Mouse (Mus musculus) forebrain, embryonic 13.5 days (tissue): Measurements from ENCODE around the gene Bach2. TPM values are rescaled to one million over a fixed set of nuclear protein-coding genes. Genes with fewer than 3 reads are reported as not detected.

Experiments used
- ATAC-seq: fragments of 200-750 bp; cut with Nextera tagmentation; 2 replicates; pipeline ENCODE4 v1.8.0; 2017
- H3K27ac ChIP-seq: fragments of 300-500 bp; sonication (generic); 2 replicates; pipeline ENCODE4 v1.5.1; 2015; ENCODE audit warnings: inconsistent platforms, mild to moderate bottlenecking, moderate library complexity
- H3K27me3 ChIP-seq: fragments of 300-500 bp; sonication (generic); 2 replicates; pipeline ENCODE4 v1.6.1; 2015; ENCODE audit warnings: mild to moderate bottlenecking, inconsistent platforms
- H3K36me3 ChIP-seq: fragments of 300-500 bp; sonication (generic); 2 replicates; pipeline ENCODE4 v1.6.1; 2015; ENCODE audit warnings: mild to moderate bottlenecking, inconsistent platforms; ENCODE audit not compliant: poor library complexity, severe bottlenecking
- H3K4me1 ChIP-seq: fragments of 300-500 bp; sonication (generic); 2 replicates; pipeline ENCODE4 v1.6.1; 2015; ENCODE audit warnings: inconsistent platforms
- H3K4me2 ChIP-seq: fragments of 300-500 bp; sonication (generic); 2 replicates; pipeline ENCODE4 v1.6.1; 2015; ENCODE audit warnings: inconsistent platforms, mild to moderate bottlenecking, moderate library complexity
- H3K4me3 ChIP-seq: fragments of 300-500 bp; sonication (generic); 2 replicates; pipeline ENCODE4 v1.5.1; 2015; ENCODE audit warnings: mild to moderate bottlenecking, inconsistent platforms
- H3K9ac ChIP-seq: fragments of 300-500 bp; sonication (generic); 2 replicates; pipeline ENCODE4 v1.6.1; 2015; ENCODE audit warnings: mild to moderate bottlenecking, inconsistent platforms
- H3K9me3 ChIP-seq: fragments of 300-500 bp; sonication (generic); replicated peaks from 2 replicates; pipeline ENCODE4 v1.6.1; 2016; ENCODE audit warnings: inconsistent platforms
- WGBS: fragments of 180-500 bp; shearing (Covaris S2); methylation state at CpG from one replicate; pipeline ENCODE4 v1.1.7; 2015; 5-methylcytosine and 5-hydroxymethylcytosine counted together
- polyA plus RNA-seq: library from polyadenylated mRNA; unstranded; fragments of >200 nt; fragmentation: Nextera tagmentation; extraction: Ambion mirVana; gene quantifications from 2 replicates; pipeline ENCODE4 v1.2.1, GENCODE M21; 2015

Bach2 gene
- polyA plus RNA-seq, 1 experiment from 2014 or later = 26.2 TPM

- peaks cover 68% of the 10 kb centered on the region for H3K4me1 ChIP-seq
- WGBS = 18% methylated on average over 6 of the region's 6 CpGs
- H3K27me3 ChIP-seq = no peaks in the 10 kb centered on the region
- peak overlapping the region; percentile 45; the same call in 1 of the 2 replicates for H3K9ac ChIP-seq
- peak overlapping the region; percentile 48 for H3K4me2 ChIP-seq
- 0 out of 2 replicates have a peak, but pooled peaks cover 8% of the 10 kb centered on the region for H3K36me3 ChIP-seq
- H3K4me3 ChIP-seq = no peak overlapping the region
- peak overlapping the region; percentile 96 for H3K27ac ChIP-seq
- no peaks in the 10 kb centered on the region for H3K9me3 ChIP-seq
- peak; percentile 52; the same call in 1 of the 2 replicates for ATAC-seq
Observed at GRCm38 (mm10) chr4:32304221-32304703, 65.7 kb downstream of the Bach2 start.

DNA sequence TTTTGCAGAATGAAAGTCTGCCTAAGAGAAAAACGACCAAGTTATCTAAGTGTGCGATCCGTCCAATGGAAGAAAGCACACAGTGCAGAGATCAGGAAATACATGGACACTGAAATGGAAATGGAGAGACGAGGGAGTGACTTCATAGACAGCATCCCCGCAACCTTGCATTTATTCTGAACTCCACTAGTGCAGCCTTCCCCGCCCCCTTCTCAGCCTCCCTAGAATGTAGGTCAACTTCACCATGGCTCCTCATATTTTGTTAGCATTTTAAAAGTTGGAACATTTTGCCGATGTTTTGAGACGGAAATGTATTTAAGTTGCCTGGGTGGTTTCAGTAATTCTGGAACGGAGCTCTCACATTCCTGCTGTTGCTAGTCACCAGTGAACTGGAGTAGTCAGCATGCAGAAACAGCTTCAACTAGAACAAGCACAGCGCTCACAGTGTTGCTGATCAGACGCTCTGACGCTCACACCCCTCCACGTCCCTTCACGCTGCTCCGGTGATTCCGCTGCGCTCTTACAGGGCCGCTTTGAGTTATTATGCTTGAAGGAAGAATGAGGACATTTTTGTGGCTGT lies 66.5 kb downstream of the Bach2 start:
- peak overlapping the region; percentile 48 for H3K4me2 ChIP-seq
- H3K9me3 ChIP-seq = no peaks in the 10 kb centered on the region
- peaks cover 64% of the 10 kb centered on the region for H3K4me1 ChIP-seq
- no peak overlapping the region for H3K4me3 ChIP-seq
- 53% methylated on average over 18 of the region's 18 CpGs for WGBS
- peak overlapping the region; percentile 45 for H3K9ac ChIP-seq
- H3K27me3 ChIP-seq = no peaks in the 10 kb centered on the region
- no peak for ATAC-seq
- peak overlapping the region; percentile 96 for H3K27ac ChIP-seq
- 0 out of 2 replicates have a peak, but pooled peaks cover 6% of the 10 kb centered on the region for H3K36me3 ChIP-seq

DNA sequence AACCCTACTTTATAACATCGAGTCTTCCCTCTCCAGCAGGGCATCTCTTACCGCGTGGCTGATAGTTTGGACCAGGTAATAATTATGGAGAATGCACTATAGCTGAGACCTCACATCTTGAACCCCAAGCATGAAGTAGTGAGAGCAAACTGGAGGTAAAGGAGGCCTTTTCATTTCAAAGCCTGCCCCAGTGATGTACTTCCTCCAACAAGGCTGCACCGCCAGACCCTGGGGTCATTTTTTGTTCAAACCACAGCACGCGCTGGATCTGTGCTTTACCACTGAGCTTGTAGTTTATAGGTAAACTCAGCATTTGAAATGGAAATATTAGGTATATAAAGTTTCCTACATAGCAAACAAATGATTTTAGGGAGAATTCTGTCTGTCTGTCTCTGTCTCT lies 67.1 kb downstream of the Bach2 start:
- Histone ChIP-seq H3K9me3 (no peaks in the 10 kb centered on the region), H3K9ac (no peak overlapping the region), H3K4me1 (peaks cover 63% of the 10 kb centered on the region), H3K4me2 (no peak overlapping the region), H3K27me3 (no peaks in the 10 kb centered on the region), H3K27ac (0 out of 2 replicates have a peak overlapping the region, but pooled peaks have one; percentile 96), H3K36me3 (0 out of 2 replicates have a peak, but pooled peaks cover 6% of the 10 kb centered on the region), H3K4me3 (no peak overlapping the region)
- 75% methylated on average over 6 of the region's 6 CpGs for WGBS
- no peak for ATAC-seq

GRCm38 (mm10) chr4:32306169-32306792 lies 67.7 kb downstream of the Bach2 start:
- 0 out of 2 replicates have a peak, but pooled peaks cover 6% of the 10 kb centered on the region for H3K36me3 ChIP-seq
- no peak overlapping the region for H3K27ac ChIP-seq
- H3K27me3 ChIP-seq = no peaks in the 10 kb centered on the region
- no peak overlapping the region for H3K4me3 ChIP-seq
- ATAC-seq = no peak
- 63% methylated on average over 3 of the region's 3 CpGs for WGBS
- peaks cover 57% of the 10 kb centered on the region for H3K4me1 ChIP-seq
- no peak overlapping the region for H3K4me2 ChIP-seq
- H3K9ac ChIP-seq = no peak overlapping the region
- no peaks in the 10 kb centered on the region for H3K9me3 ChIP-seq

DNA sequence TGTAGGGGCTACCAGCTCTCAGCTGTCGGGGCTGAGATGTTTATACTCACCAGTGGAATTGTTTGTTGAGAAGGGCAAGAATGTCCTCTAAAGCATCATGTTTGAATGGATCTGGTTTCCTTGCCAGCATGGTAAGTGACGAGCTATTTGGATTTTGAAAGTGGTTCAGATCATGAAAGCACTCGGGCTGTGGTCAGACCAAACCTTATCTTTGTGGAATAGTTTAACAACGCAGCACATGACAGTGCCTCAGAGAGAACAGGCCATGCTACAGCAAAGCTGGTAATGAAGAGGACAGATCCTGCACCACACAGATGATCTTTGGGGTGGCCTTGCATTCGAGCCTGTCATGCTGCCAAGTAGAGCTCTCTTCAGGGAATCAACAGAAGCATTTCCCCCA lies 68.6 kb downstream of the Bach2 start:
- 85% methylated on average over 5 of the region's 5 CpGs for WGBS
- H3K4me1 ChIP-seq = peaks cover 49% of the 10 kb centered on the region

DNA sequence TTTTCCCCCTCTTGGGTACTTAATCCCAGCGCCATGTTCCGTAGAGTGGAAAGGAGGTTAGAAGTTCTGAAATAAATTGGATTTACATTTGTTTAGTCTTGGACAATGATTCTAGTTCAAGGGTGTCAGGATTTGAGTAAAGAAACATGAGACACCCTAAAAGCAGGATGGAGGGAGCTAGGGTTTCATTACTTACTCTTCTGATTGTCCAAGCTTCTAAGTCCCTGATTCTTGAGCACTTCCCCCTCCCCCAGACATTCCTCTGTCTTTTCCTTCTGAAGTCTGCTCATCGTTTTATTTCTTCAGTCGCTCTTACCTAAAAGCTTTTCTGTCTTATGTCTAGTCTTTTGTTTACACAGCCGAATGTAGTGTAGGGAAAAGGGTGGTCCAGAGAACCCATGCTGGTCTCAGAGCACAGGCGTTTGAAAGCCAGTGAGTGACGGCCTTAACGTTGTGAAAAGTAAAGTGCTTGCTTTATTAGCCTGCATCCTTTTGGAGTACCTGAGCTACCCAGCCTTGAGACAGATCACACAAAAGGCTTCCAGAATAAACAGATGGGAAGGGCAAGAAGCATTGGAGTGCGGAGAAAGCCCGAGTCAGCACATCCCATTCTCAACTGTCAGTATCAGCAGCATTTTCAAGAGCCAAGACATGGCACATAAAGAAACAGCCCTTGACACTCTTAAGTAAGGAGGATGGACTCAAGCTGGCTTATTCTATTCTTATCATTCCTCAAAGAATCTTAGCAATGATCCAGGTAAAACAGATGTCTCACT lies 73.8 kb downstream of the Bach2 start:
- ATAC-seq = no peak
- 59% methylated on average over 10 of the region's 10 CpGs for WGBS
- Histone ChIP-seq H3K9me3 (peaks cover 7% of the 10 kb centered on the region), H3K4me3 (no peak overlapping the region), H3K4me1 (0 out of 2 replicates have a peak, but pooled peaks cover 5% of the 10 kb centered on the region), H3K9ac (no peak overlapping the region), H3K27ac (no peak overlapping the region), H3K36me3 (peaks cover 16% of the 10 kb centered on the region), H3K4me2 (no peak overlapping the region), H3K27me3 (no peaks in the 10 kb centered on the region)

More for the DNA sequence above, 68.6 kb downstream of the Bach2 start:
- Histone ChIP-seq H3K27me3 (no peaks in the 10 kb centered on the region), H3K4me3 (no peak overlapping the region), H3K27ac (no peak overlapping the region), H3K9ac (no peak overlapping the region), H3K36me3 (0 out of 2 replicates have a peak, but pooled peaks cover 6% of the 10 kb centered on the region), H3K4me2 (no peak overlapping the region), H3K9me3 (no peaks in the 10 kb centered on the region)
- no peak for ATAC-seq

GRCm38 (mm10) chr4:32314919-32315318 lies 76.3 kb downstream of the Bach2 start:
- Histone ChIP-seq H3K27me3 (no peaks in the 10 kb centered on the region), H3K27ac (no peak overlapping the region), H3K4me3 (no peak overlapping the region), H3K36me3 (peaks cover 30% of the 10 kb centered on the region), H3K9me3 (peaks cover 10% of the 10 kb centered on the region), H3K4me1 (0 out of 2 replicates have a peak, but pooled peaks cover 5% of the 10 kb centered on the region), H3K9ac (no peak overlapping the region), H3K4me2 (no peak overlapping the region)
- ATAC-seq = no peak
- WGBS = 92% methylated on average over 3 of the region's 3 CpGs

DNA sequence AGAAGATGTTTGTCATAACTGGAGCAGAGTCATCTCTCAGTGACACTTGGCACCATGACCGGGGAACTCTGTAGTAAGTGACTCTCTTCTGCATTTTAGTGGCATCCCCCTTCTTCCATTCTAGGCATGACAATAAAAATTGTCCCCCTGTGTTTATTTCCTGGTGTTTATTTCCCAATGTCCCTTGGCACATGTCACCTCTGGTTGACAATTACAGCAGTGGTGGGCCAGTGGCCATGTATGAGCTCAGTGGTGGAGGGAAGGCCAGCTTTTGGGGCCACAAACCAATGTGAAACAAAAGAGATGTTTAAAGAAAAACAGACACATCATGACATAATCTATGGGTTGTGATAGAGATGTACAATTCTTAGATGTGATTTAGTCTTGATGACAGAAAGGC lies 80.0 kb downstream of the Bach2 start:
- Histone ChIP-seq H3K36me3 (peaks cover 39% of the 10 kb centered on the region), H3K4me1 (peaks cover 12% of the 10 kb centered on the region), H3K4me2 (no peak overlapping the region), H3K9ac (no peak overlapping the region), H3K4me3 (no peak overlapping the region), H3K27me3 (no peaks in the 10 kb centered on the region), H3K9me3 (peaks cover 14% of the 10 kb centered on the region), H3K27ac (no peak overlapping the region)
- ATAC-seq = no peak
- WGBS = 100% methylated on average over 1 of the region's 1 CpGs

- peaks cover 41% of the 10 kb centered on the region for H3K36me3 ChIP-seq
- no peak overlapping the region for H3K4me2 ChIP-seq
- 93% methylated on average over 3 of the region's 3 CpGs for WGBS
- no peaks in the 10 kb centered on the region for H3K27me3 ChIP-seq
- no peak overlapping the region for H3K4me3 ChIP-seq
- no peak overlapping the region for H3K27ac ChIP-seq
- peaks cover 15% of the 10 kb centered on the region for H3K4me1 ChIP-seq
- H3K9ac ChIP-seq = no peak overlapping the region
- no peak for ATAC-seq
- peaks cover 15% of the 10 kb centered on the region for H3K9me3 ChIP-seq
Observed at GRCm38 (mm10) chr4:32319327-32319726, 80.7 kb downstream of the Bach2 start.

DNA sequence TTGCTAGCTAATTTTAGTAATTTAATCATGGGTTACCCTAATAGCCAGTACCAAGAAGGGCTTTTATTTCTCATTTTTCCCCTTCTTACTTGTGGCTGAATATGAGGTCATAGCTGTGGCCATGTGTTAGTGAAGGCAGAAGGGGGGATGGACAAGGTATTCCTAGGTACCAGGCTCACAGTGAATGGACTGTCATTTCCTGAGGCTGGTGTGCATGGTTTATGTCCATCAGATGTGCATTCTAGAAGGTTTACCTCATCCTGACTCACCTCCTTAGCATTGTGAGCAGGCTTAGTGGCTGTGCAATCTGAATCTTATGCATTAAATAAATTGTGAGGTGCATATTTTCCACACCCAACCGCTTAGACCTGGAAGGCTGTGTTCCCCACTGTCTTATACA lies 81.4 kb downstream of the Bach2 start:
- Histone ChIP-seq H3K9ac (no peak overlapping the region), H3K9me3 (peaks cover 15% of the 10 kb centered on the region), H3K27me3 (no peaks in the 10 kb centered on the region), H3K4me3 (no peak overlapping the region), H3K36me3 (peaks cover 41% of the 10 kb centered on the region), H3K4me1 (peaks cover 22% of the 10 kb centered on the region), H3K4me2 (no peak overlapping the region), H3K27ac (no peak overlapping the region)
- ATAC-seq = no peak
- WGBS = 90% methylated on average over 1 of the region's 1 CpGs

- 94% methylated on average over 6 of the region's 6 CpGs for WGBS
- no peak overlapping the region for H3K4me2 ChIP-seq
- ATAC-seq = no peak
- H3K9me3 ChIP-seq = 0 out of 2 replicates have a peak, but pooled peaks cover 5% of the 10 kb centered on the region
- peaks cover 61% of the 10 kb centered on the region for H3K4me1 ChIP-seq
- H3K4me3 ChIP-seq = no peak overlapping the region
- H3K27ac ChIP-seq = no peak overlapping the region
- peaks cover 13% of the 10 kb centered on the region; the same call in 1 of the 2 replicates for H3K36me3 ChIP-seq
- no peak overlapping the region for H3K9ac ChIP-seq
- H3K27me3 ChIP-seq = no peaks in the 10 kb centered on the region
Observed at GRCm38 (mm10) chr4:32324111-32324510, 85.5 kb downstream of the Bach2 start.

- Histone ChIP-seq H3K36me3 (peaks cover 11% of the 10 kb centered on the region; the same call in 1 of the 2 replicates), H3K9ac (no peak overlapping the region), H3K27ac (peak overlapping the region; percentile 61; the same call in 1 of the 2 replicates), H3K27me3 (no peaks in the 10 kb centered on the region), H3K9me3 (0 out of 2 replicates have a peak, but pooled peaks cover 5% of the 10 kb centered on the region), H3K4me1 (peaks cover 64% of the 10 kb centered on the region), H3K4me2 (no peak overlapping the region), H3K4me3 (no peak overlapping the region)
- WGBS = 66% methylated on average over 4 of the region's 4 CpGs
- no peak for ATAC-seq
Observed at GRCm38 (mm10) chr4:32324967-32325366, 86.4 kb downstream of the Bach2 start.
